Mouse (Mus musculus) liver, postnatal 0 days (tissue): ENCODE data around the gene Pakap.

ENCODE experiments used
- CTCF ChIP-seq: sonication (generic); IDR thresholded peaks from 2 replicates; pipeline ENCODE4 v1.5.1; 2016; ENCODE audit warnings: antibody characterized with exemption, low read depth
- EP300 ChIP-seq: IDR thresholded peaks from 2 replicates; pipeline ENCODE4 v1.6.1; 2016; ENCODE audit warnings: antibody characterized with exemption, low read depth, mild to moderate bottlenecking

DNA sequence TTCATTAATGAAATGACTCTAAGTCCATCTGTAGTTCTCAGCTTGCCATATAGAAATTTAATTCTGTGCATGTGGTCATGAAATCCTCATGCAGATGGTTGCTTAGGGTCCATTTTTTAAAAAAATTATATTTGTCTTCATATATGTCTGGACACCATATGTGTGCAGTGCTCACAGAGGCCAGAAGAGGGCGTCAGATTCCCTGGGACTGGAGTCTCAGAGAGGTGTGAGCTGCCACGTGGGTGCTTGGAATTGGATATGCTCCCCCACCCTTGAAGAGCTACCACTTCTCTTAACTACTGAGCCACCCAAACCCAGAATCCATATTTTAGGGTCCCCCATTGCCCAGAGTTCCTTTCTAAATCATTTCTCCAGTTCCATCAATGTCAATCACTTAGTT is 2.2 kb upstream of the Pakap start:
- TF ChIP-seq CTCF: 0 out of 2 replicates have a peak, but pooled peaks have one; percentile 6
- TF ChIP-seq EP300: no peak
